Mouse (Mus musculus) cortical plate, adult 2 months (tissue): ENCODE data around the gene Rasal3.

ENCODE experiments used
- CTCF ChIP-seq: fragments of 200-500 bp; IDR thresholded peaks from 2 replicates; pipeline ENCODE4 v1.5.1; 2011; ENCODE audit warnings: mild to moderate bottlenecking, control low read depth, low read length; ENCODE audit not compliant: insufficient read depth; ENCODE audit errors: extremely low read depth
- POLR2A ChIP-seq: fragments of 200-500 bp; IDR thresholded peaks from 2 replicates; pipeline ENCODE4 v1.6.1; 2011; ENCODE audit warnings: mild to moderate bottlenecking, low read length, control low read depth; ENCODE audit not compliant: insufficient read depth; ENCODE audit errors: extremely low read depth

DNA sequence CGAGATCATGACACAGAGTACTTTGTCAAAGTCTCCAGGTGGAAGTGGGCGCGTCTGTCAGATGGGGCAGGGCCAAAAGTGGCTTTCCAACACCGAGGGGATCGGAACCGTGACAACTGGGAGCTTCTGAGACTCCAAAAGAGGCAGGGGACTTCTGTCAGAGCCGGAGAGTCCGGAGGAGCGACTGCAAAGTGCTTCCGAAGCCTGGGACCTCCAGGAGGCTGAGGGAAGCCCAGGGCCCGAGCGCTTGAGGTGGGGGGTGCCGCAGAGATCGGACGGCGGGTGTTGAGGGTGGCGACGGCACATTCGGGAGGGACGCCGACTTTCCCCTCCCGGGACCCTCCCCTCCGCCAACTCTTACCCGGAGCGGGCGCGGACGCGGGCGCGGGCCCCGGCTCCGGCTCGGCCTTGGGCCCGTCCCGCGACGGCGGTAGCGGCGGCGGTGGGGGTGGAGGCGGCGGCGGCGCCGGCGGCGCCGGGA lies 39.5 kb downstream of the Rasal3 start:
- TF ChIP-seq CTCF (no peak), POLR2A (no peak)
